Mouse (Mus musculus) skeletal muscle tissue, postnatal 0 days (tissue): ENCODE data around the gene Gm13040. TPM values are rescaled to one million over a fixed set of nuclear protein-coding genes. Genes with fewer than 3 reads are reported as not detected.

Experiments
- polyA plus RNA-seq: library from polyadenylated mRNA; unstranded; fragments of >200 nt; fragmentation: Nextera tagmentation; extraction: Ambion mirVana; gene quantifications from 2 replicates; pipeline ENCODE4 v1.2.1, GENCODE M21; 2015

The Gm13040 gene
- not detected in 2 replicates for polyA plus RNA-seq

DNA sequence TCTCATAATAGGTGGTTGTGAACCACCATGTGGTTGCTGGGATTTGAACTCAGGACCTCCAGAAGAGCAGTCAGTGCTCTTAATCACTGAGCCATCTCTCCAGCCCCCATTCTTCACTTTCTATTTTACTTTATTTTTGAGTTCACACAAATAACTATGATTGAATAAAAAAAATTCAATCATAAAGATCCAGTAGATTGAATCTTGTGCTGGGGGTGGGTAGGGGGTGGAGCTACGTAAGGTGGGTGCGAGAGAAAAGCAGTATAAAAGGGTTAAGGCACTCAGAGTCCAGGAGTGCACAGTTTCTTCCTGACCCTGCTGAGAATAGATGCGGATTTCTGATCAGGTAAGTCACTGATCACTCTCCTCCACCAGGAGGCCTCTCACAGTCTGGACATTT, at the start of gene Gm13040:
Gene Gm13040 (plus strand): TSS at position 301 of the 400 bp plus-strand sequence.

DNA sequence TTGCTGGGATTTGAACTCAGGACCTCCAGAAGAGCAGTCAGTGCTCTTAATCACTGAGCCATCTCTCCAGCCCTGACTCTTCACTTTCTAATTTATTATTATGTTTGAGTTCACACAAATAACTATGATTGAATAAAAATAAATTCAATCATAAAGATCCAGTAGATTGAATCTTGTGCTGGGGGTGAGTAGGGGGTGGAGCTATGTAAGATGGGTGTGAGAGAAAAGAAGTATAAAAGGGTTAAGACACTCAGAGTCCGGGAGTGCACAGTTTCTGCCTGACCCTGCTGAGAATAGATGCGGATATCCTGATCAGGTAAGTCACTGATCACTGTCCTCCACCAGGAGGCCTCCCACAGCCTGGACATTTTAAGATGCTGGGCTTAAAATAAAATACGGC, 24.7 kb upstream of the Gm13040 start, which contains the start of gene Gm13043:
Gene Gm13043 (plus strand): TSS at position 301 of the 400 bp plus-strand sequence.

DNA sequence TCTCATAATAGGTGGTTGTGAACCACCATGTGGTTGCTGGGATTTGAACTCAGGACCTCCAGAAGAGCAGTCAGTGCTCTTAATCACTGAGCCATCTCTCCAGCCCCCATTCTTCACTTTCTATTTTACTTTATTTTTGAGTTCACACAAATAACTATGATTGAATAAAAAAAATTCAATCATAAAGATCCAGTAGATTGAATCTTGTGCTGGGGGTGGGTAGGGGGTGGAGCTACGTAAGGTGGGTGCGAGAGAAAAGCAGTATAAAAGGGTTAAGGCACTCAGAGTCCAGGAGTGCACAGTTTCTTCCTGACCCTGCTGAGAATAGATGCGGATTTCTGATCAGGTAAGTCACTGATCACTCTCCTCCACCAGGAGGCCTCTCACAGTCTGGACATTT, 15.6 kb downstream of the Gm13040 start, which contains the start of the genes BC080695 and Gm13057:
Gene BC080695 (plus strand): TSS at position 301 of the 400 bp plus-strand sequence.
Gene Gm13057 (plus strand): TSS at position 310 of the 400 bp plus-strand sequence.

Other genes with a start within 250 kb of the Gm13040 start
- gene Pdpn, start 236.4 kb upstream of the Gm13040 start, polyA plus RNA-seq: 38.2 and 39.6 TPM in 2 replicates
- gene Lrrc38, start 186.2 kb upstream of the Gm13040 start, polyA plus RNA-seq: 6.4 and 7.8 TPM in 2 replicates
- not detected in 2 replicates for gene Pramel1, start 141.5 kb upstream of the Gm13040 start, polyA plus RNA-seq
- gene Pramef8, start 123.5 kb upstream of the Gm13040 start, polyA plus RNA-seq: 8.2 and 9.1 TPM in 2 replicates
- gene Oog4, start 85.6 kb upstream of the Gm13040 start, polyA plus RNA-seq: not detected in 2 replicates
- not detected in 2 replicates for gene Gm13043, start 24.6 kb upstream of the Gm13040 start, polyA plus RNA-seq
- gene BC080695, start 15.7 kb downstream of the Gm13040 start, polyA plus RNA-seq: not detected in 2 replicates
- gene Gm13057, start 15.8 kb downstream of the Gm13040 start, polyA plus RNA-seq: not detected in 2 replicates
- not detected in 2 replicates for gene Gm13083, start 79.0 kb downstream of the Gm13040 start, polyA plus RNA-seq
- gene Gm13088, start 121.3 kb downstream of the Gm13040 start, polyA plus RNA-seq: not detected in 2 replicates
- gene Gm13089, start 166.8 kb downstream of the Gm13040 start, polyA plus RNA-seq: not detected in 2 replicates
- gene Gm13078, start 183.5 kb downstream of the Gm13040 start, polyA plus RNA-seq: not detected in 2 replicates